Mouse (Mus musculus): ENCODE measurements around the gene Arnt2. TPM values are rescaled to one million over a fixed set of nuclear protein-coding genes. Genes with fewer than 3 reads are reported as not detected.
A peak's percentile ranks its signal among the peaks of the same experiment; 100 is the strongest.

Arnt2 gene
- polyA plus RNA-seq, 1 experiment, result 15.3 TPM

- Histone ChIP-seq H3K27me3 (replicated peaks; ENCODE audit: control insufficient read depth, insufficient read depth, low read length) (no peaks in the 10 kb centered on the region), H3K36me3 (ENCODE audit: control insufficient read depth, insufficient read depth, low read length) (no peaks in the 10 kb centered on the region), H3K27ac (ENCODE audit: insufficient read depth, low read depth, low read length) (no peak overlapping the region), H3K4me3 (ENCODE audit: insufficient read depth, low read depth, low read length) (no peak overlapping the region), H3K4me1 (ENCODE audit: control insufficient read depth, insufficient read depth, low read length) (peaks cover 13% of the 10 kb centered on the region; the same call in 1 of the 2 replicates)
- no peak for TF ChIP-seq POLR2A (IDR thresholded peaks at IDR 0.05; ENCODE audit: low read depth, low read length)
- no peak for TF ChIP-seq CTCF (conservative IDR thresholded peaks at IDR 0.05; ENCODE audit: insufficient read depth, insufficient read length, low read depth, low read length)
- DNase-seq, result no peak
- WGBS, result 39% methylated on average over 3 of the region's 3 CpGs
Observed at GRCm38 (mm10) chr7:84240406-84240805, 169.6 kb downstream of the Arnt2 start.

- WGBS, result 62% methylated on average over 4 of the region's 4 CpGs
- Histone ChIP-seq H3K4me1 (ENCODE audit: control insufficient read depth, insufficient read depth, low read length) (no peaks in the 10 kb centered on the region), H3K4me3 (ENCODE audit: insufficient read depth, low read depth, low read length) (no peak overlapping the region), H3K27me3 (replicated peaks; ENCODE audit: control insufficient read depth, insufficient read depth, low read length) (no peaks in the 10 kb centered on the region), H3K36me3 (ENCODE audit: control insufficient read depth, insufficient read depth, low read length) (no peaks in the 10 kb centered on the region), H3K27ac (ENCODE audit: insufficient read depth, low read depth, low read length) (no peak overlapping the region)
- TF ChIP-seq CTCF (conservative IDR thresholded peaks at IDR 0.05; ENCODE audit: insufficient read depth, insufficient read length, low read depth, low read length), result no peak
- no peak for TF ChIP-seq POLR2A (IDR thresholded peaks at IDR 0.05; ENCODE audit: low read depth, low read length)
- no peak for DNase-seq
Observed at GRCm38 (mm10) chr7:84237655-84238054, 172.3 kb downstream of the Arnt2 start.

- TF ChIP-seq POLR2A (IDR thresholded peaks at IDR 0.05; ENCODE audit: low read depth, low read length), result no peak
- no peak for TF ChIP-seq CTCF (conservative IDR thresholded peaks at IDR 0.05; ENCODE audit: insufficient read depth, insufficient read length, low read depth, low read length)
- Histone ChIP-seq H3K36me3 (ENCODE audit: control insufficient read depth, insufficient read depth, low read length) (no peaks in the 10 kb centered on the region), H3K4me3 (ENCODE audit: insufficient read depth, low read depth, low read length) (no peak overlapping the region), H3K27ac (ENCODE audit: insufficient read depth, low read depth, low read length) (no peak overlapping the region), H3K27me3 (replicated peaks; ENCODE audit: control insufficient read depth, insufficient read depth, low read length) (no peaks in the 10 kb centered on the region), H3K4me1 (ENCODE audit: control insufficient read depth, insufficient read depth, low read length) (peaks cover 3% of the 10 kb centered on the region; the same call in 1 of the 2 replicates)
- DNase-seq, result no peak
- whole genome bisulfite sequencing, result 67% methylated on average over 4 of the region's 4 CpGs
Observed at GRCm38 (mm10) chr7:84231396-84231795, 178.6 kb downstream of the Arnt2 start.

- H3K4me3 ChIP-seq (ENCODE audit: insufficient read depth, low read depth, low read length), result no peak overlapping the region
- peak; percentile 28 for DNase-seq
- H3K36me3 ChIP-seq (ENCODE audit: control insufficient read depth, insufficient read depth, low read length), result no peaks in the 10 kb centered on the region
- no peak overlapping the region for H3K27ac ChIP-seq (ENCODE audit: insufficient read depth, low read depth, low read length)
- 90% methylated on average over 1 of the region's 1 CpGs for WGBS
- H3K27me3 ChIP-seq (replicated peaks; ENCODE audit: control insufficient read depth, insufficient read depth, low read length), result no peaks in the 10 kb centered on the region
- peaks cover 3% of the 10 kb centered on the region; the same call in 1 of the 2 replicates for H3K4me1 ChIP-seq (ENCODE audit: control insufficient read depth, insufficient read depth, low read length)
- no peak for TF ChIP-seq POLR2A (IDR thresholded peaks at IDR 0.05; ENCODE audit: low read depth, low read length)
- TF ChIP-seq CTCF (conservative IDR thresholded peaks at IDR 0.05; ENCODE audit: insufficient read depth, insufficient read length, low read depth, low read length), result no peak
Observed at GRCm38 (mm10) chr7:84227652-84228051, 182.3 kb downstream of the Arnt2 start.

- Histone ChIP-seq H3K27me3 (replicated peaks; ENCODE audit: control insufficient read depth, insufficient read depth, low read length) (no peaks in the 10 kb centered on the region), H3K4me1 (ENCODE audit: control insufficient read depth, insufficient read depth, low read length) (peaks cover 3% of the 10 kb centered on the region; the same call in 1 of the 2 replicates), H3K27ac (ENCODE audit: insufficient read depth, low read depth, low read length) (no peak overlapping the region), H3K4me3 (ENCODE audit: insufficient read depth, low read depth, low read length) (no peak overlapping the region), H3K36me3 (ENCODE audit: control insufficient read depth, insufficient read depth, low read length) (no peaks in the 10 kb centered on the region)
- 73% methylated on average over 3 of the region's 3 CpGs for WGBS
- no peak for DNase-seq
- TF ChIP-seq CTCF (conservative IDR thresholded peaks at IDR 0.05; ENCODE audit: insufficient read depth, insufficient read length, low read depth, low read length) (no peak), POLR2A (IDR thresholded peaks at IDR 0.05; ENCODE audit: low read depth, low read length) (no peak)
Observed at GRCm38 (mm10) chr7:84226909-84227308, 183.1 kb downstream of the Arnt2 start.

- H3K4me3 ChIP-seq (ENCODE audit: insufficient read depth, low read depth, low read length), result no peak overlapping the region
- H3K4me1 ChIP-seq (ENCODE audit: control insufficient read depth, insufficient read depth, low read length), result no peaks in the 10 kb centered on the region
- no peak for DNase-seq
- no peaks in the 10 kb centered on the region for H3K27me3 ChIP-seq (replicated peaks; ENCODE audit: control insufficient read depth, insufficient read depth, low read length)
- no peaks in the 10 kb centered on the region for H3K36me3 ChIP-seq (ENCODE audit: control insufficient read depth, insufficient read depth, low read length)
- TF ChIP-seq CTCF (conservative IDR thresholded peaks at IDR 0.05; ENCODE audit: insufficient read depth, insufficient read length, low read depth, low read length) (no peak), POLR2A (IDR thresholded peaks at IDR 0.05; ENCODE audit: low read depth, low read length) (no peak)
- H3K27ac ChIP-seq (ENCODE audit: insufficient read depth, low read depth, low read length), result no peak overlapping the region
- WGBS, result 37% methylated on average over 1 of the region's 1 CpGs
Observed at GRCm38 (mm10) chr7:84212112-84212511, 197.9 kb downstream of the Arnt2 start.

- DNase-seq, result no peak
- TF ChIP-seq CTCF (conservative IDR thresholded peaks at IDR 0.05; ENCODE audit: insufficient read depth, insufficient read length, low read depth, low read length) (no peak), POLR2A (IDR thresholded peaks at IDR 0.05; ENCODE audit: low read depth, low read length) (no peak)
- Histone ChIP-seq H3K27ac (ENCODE audit: insufficient read depth, low read depth, low read length) (no peak overlapping the region), H3K4me1 (ENCODE audit: control insufficient read depth, insufficient read depth, low read length) (no peaks in the 10 kb centered on the region), H3K36me3 (ENCODE audit: control insufficient read depth, insufficient read depth, low read length) (no peaks in the 10 kb centered on the region), H3K4me3 (ENCODE audit: insufficient read depth, low read depth, low read length) (no peak overlapping the region), H3K27me3 (replicated peaks; ENCODE audit: control insufficient read depth, insufficient read depth, low read length) (no peaks in the 10 kb centered on the region)
- WGBS, result 72% methylated on average over 10 of the region's 10 CpGs
Observed at GRCm38 (mm10) chr7:84210585-84211291, 199.2 kb downstream of the Arnt2 start.
